Mouse (Mus musculus) midbrain, embryonic 11.5 days (tissue): ENCODE results near the gene Rundc3a. TPM values are rescaled to one million over a fixed set of nuclear protein-coding genes. Genes with fewer than 3 reads are reported as not detected.
A peak's percentile ranks its signal among the peaks of the same experiment; 100 is the strongest.

ENCODE experiments used
- ATAC-seq: fragments of 200-750 bp; cut with Nextera tagmentation; 2 replicates; pipeline ENCODE4 v1.8.0; 2017; ENCODE audit warnings: moderate TSS enrichment, moderate library complexity; ENCODE audit not compliant: low FRiP score
- DNase-seq: peaks from one replicate; pipeline ENCODE4 v3.0.0; 2015; ENCODE audit warnings: low spot score; ENCODE audit errors: missing footprints
- H3K27ac ChIP-seq: fragments of 300-500 bp; sonication (generic); 2 replicates; pipeline ENCODE4 v1.5.1; 2014; ENCODE audit warnings: low read depth, low read length
- H3K27me3 ChIP-seq: fragments of 300-500 bp; sonication (generic); 2 replicates; pipeline ENCODE4 v1.6.1; 2014; ENCODE audit warnings: mild to moderate bottlenecking, low read length, moderate library complexity, mixed read lengths; ENCODE audit not compliant: control insufficient read depth, insufficient read depth
- H3K36me3 ChIP-seq: fragments of 300-500 bp; sonication (generic); 2 replicates; pipeline ENCODE4 v1.6.1; 2014; ENCODE audit warnings: mild to moderate bottlenecking, low read length, moderate library complexity, mixed read lengths; ENCODE audit not compliant: control insufficient read depth, insufficient read depth
- H3K4me1 ChIP-seq: fragments of 300-500 bp; sonication (generic); 2 replicates; pipeline ENCODE4 v1.6.1; 2014; ENCODE audit warnings: low read length; ENCODE audit not compliant: control insufficient read depth, insufficient read depth
- H3K4me2 ChIP-seq: fragments of 300-500 bp; sonication (generic); 2 replicates; pipeline ENCODE4 v1.6.1; 2014; ENCODE audit warnings: mild to moderate bottlenecking, moderate library complexity
- H3K4me3 ChIP-seq: fragments of 300-500 bp; sonication (generic); 2 replicates; pipeline ENCODE4 v1.5.1; 2014; ENCODE audit warnings: low read depth, low read length
- H3K9ac ChIP-seq: fragments of 300-500 bp; sonication (generic); 2 replicates; pipeline ENCODE4 v1.6.1; 2014; ENCODE audit warnings: low read length
- H3K9me3 ChIP-seq: fragments of 300-500 bp; sonication (generic); 2 replicates; pipeline ENCODE4 v1.6.1; 2016; ENCODE audit warnings: low read length; ENCODE audit not compliant: control insufficient read depth
- WGBS: fragments of 180-500 bp; shearing (Covaris S2); extraction: QIAGEN DNeasy Blood & Tissue Kit; methylation state at CpG from one replicate; pipeline ENCODE4 v1.1.7; 2014; 5-methylcytosine and 5-hydroxymethylcytosine counted together
- polyA plus RNA-seq: library from polyadenylated mRNA; unstranded; fragments of >200 nt; fragmentation: Nextera tagmentation; extraction: Ambion mirVana; gene quantifications from 2 replicates; pipeline ENCODE4 v1.2.1, GENCODE M21; 2014

Gene Rundc3a
- polyA plus RNA-seq, 1 experiment from 2014 or later, result 43.0 TPM

DNA sequence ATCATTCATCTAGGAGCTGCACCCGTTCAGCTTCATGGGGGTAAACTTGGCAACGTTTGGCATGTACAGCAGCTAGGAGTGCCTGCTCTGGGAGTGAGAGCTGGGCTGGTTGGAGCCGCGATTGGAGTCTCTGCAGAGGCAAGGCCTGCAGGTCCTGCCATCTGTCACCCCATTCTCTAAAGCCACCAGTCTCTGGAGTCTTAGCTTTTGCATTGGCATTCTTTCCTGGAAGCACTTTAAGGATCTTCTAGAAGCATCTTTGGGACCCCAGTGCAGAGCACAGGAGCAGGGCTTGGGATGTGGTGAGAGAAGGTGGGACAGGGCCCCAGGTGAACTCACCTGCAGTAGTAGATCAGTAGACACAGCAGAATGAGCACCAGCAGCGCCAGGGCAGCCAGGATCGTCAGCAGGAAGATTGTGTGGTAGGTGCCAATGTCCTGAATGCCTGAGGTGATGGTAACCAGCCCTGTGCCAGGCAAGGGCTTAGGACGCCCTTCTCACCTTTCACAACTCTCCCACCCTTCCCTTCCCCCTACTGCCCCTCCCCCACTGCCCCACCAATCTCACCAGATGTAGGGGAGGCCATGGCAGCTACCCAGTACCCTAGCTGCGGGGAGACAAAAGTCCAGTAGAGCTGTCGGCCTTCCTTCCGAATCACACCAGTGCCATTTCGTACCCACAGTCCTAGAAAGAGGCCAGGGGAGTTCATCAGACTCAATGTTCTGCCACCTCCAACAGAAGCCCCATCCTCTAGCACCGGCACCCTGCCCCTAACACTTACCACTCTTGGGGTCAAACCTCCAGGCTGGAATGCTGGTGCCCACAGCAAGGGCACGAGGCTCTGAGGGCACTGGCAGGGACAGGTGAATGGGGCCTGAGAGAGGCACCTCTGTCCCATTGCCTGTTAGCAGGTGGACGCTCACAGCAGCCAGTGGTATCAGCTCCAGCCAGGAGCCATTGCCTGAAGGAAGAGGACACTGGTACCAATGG, 46.2 kb downstream of the Rundc3a start:
- Histone ChIP-seq H3K9ac (no peak overlapping the region), H3K27me3 (peaks cover 11% of the 10 kb centered on the region), H3K9me3 (no peaks in the 10 kb centered on the region), H3K27ac (no peak overlapping the region), H3K4me3 (no peak overlapping the region), H3K4me1 (peaks cover 24% of the 10 kb centered on the region), H3K36me3 (peaks cover 29% of the 10 kb centered on the region), H3K4me2 (no peak overlapping the region)
- peak; percentile 80 for DNase-seq
- 77% methylated on average over 14 of the region's 14 CpGs for WGBS
- ATAC-seq, result no peak

DNA sequence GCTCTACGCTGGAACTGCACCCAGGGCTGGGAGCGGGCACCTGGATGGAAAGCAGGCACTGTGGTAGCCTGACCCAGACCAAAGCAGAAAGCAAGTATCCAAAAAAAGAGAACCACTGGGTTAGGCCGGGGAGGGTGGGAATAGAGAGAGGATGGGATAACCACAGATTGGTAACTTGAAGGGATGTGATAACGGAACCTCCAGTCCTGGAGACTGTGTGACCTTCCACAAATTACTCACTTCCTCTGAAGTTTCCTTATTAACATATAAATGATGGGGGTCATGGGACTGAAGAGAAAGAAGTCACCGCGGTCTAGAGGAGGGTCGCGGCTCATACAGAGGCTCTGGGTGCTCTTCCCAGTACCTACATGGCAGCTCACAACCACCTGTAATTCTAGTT, 47.1 kb downstream of the Rundc3a start:
- peaks cover 32% of the 10 kb centered on the region for H3K4me1 ChIP-seq
- peaks cover 11% of the 10 kb centered on the region for H3K27me3 ChIP-seq
- H3K4me3 ChIP-seq, result no peak overlapping the region
- 92% methylated on average over 8 of the region's 8 CpGs for WGBS
- no peaks in the 10 kb centered on the region for H3K9me3 ChIP-seq
- H3K27ac ChIP-seq, result no peak overlapping the region
- no peak overlapping the region for H3K9ac ChIP-seq
- no peak for ATAC-seq
- no peak overlapping the region for H3K4me2 ChIP-seq
- DNase-seq, result peak; percentile 62
- H3K36me3 ChIP-seq, result peaks cover 29% of the 10 kb centered on the region

DNA sequence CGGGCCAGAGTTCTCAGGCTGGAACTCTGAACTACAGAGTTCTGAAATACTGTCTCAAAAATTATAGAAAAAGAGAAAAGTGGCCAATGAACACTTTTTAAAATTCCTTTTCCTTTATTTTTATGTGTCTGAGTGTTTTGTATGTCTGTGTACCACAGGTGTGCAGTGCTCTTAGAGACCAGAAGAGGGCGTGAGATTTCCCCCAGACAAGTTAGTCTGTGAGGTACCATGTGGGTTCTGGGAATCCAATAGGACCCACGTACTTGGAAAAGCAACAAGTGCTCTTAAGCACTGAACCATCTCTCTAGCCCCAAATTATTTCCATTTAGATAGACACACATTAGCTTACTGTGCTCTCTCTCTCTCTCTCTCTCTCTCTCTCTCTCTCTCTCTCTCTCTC, 48.2 kb downstream of the Rundc3a start:
- 93% methylated on average over 3 of the region's 3 CpGs for WGBS
- H3K9ac ChIP-seq, result no peak overlapping the region
- no peak overlapping the region for H3K4me3 ChIP-seq
- no peak overlapping the region for H3K27ac ChIP-seq
- peaks cover 24% of the 10 kb centered on the region for H3K36me3 ChIP-seq
- ATAC-seq, result no peak
- H3K4me1 ChIP-seq, result peaks cover 44% of the 10 kb centered on the region
- peak; percentile 62 for DNase-seq
- H3K27me3 ChIP-seq, result peaks cover 11% of the 10 kb centered on the region
- H3K4me2 ChIP-seq, result no peak overlapping the region
- H3K9me3 ChIP-seq, result no peaks in the 10 kb centered on the region

DNA sequence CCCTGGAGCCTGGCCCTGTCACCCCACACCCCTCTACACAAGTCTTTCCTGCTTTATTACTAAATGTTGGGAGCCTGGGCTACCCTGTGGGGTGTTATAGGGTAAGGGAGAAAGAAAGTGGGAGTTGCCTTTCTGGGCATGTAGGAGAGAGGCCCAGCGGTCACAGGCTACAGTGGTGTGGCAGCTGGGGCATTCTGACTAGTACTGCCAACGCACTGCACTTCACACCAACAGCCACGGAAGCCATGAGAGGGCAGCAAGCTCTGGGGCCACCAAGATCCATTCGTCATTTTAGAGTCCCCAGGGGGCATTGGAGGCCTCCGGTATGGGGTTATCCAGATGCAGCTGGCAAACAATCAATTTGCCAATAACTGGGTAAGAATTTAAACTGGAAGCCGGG, 48.9 kb downstream of the Rundc3a start:
- ATAC-seq (no peak), DNase-seq (peak; percentile 64)
- Histone ChIP-seq H3K4me2 (no peak overlapping the region), H3K36me3 (peaks cover 24% of the 10 kb centered on the region), H3K27me3 (peaks cover 11% of the 10 kb centered on the region), H3K4me3 (no peak overlapping the region), H3K9me3 (no peaks in the 10 kb centered on the region), H3K4me1 (peaks cover 42% of the 10 kb centered on the region), H3K27ac (no peak overlapping the region), H3K9ac (no peak overlapping the region)
- 92% methylated on average over 6 of the region's 6 CpGs for WGBS

DNA sequence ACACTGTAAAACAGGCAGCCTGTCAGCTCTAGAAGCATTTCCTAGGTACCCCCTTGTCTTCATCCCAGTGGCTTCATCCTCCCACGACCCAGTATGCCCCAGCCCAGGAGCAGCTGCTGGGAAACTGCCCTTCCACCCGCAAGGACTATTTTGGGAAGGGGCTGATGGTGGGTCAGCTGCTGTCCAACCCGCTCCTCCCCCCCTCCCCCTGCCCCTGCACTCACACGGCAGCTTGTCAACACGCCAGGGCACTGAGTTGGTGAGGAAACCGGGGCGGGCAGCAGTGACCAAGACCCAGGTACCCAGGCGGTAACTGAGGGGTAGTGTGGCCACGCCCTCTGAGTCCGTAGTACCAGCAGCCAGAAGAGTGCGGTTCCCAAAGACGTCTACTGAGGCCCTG, 50.5 kb downstream of the Rundc3a start:
- H3K9me3 ChIP-seq, result no peaks in the 10 kb centered on the region
- DNase-seq (peak; percentile 79), ATAC-seq (no peak)
- 68% methylated on average over 12 of the region's 12 CpGs for WGBS
- H3K4me3 ChIP-seq, result no peak overlapping the region
- no peak overlapping the region for H3K27ac ChIP-seq
- peaks cover 11% of the 10 kb centered on the region; the same call in 1 of the 2 replicates for H3K27me3 ChIP-seq
- peaks cover 30% of the 10 kb centered on the region for H3K4me1 ChIP-seq
- H3K9ac ChIP-seq, result no peak overlapping the region
- H3K4me2 ChIP-seq, result no peak overlapping the region
- peaks cover 20% of the 10 kb centered on the region for H3K36me3 ChIP-seq

DNA sequence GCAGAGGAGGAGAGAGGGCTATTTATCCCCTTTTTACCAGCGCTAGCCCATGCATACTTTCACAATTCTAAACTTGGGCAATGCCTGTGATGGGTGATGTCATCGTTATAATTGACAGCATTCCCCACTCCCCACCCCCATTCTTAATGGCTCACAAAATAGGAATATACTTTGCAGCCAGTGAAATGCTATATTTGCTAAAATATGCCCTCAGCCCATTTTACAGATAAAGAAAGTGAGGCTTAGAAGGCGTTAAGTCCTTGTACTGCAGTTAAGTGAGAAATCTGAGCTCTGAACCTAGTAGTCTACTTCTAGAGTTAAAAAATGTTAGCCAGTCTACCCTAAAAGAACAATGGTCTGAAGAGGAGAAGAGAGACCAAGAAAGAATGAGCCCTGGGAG, 51.1 kb downstream of the Rundc3a start:
- Histone ChIP-seq H3K4me2 (peak overlapping the region; percentile 86; the same call in 1 of the 2 replicates), H3K27ac (no peak overlapping the region), H3K36me3 (peaks cover 20% of the 10 kb centered on the region), H3K27me3 (peaks cover 10% of the 10 kb centered on the region), H3K4me1 (peaks cover 27% of the 10 kb centered on the region), H3K4me3 (no peak overlapping the region; the same call in 1 of the 2 replicates), H3K9ac (no peak overlapping the region), H3K9me3 (no peaks in the 10 kb centered on the region)
- peak; percentile 79 for DNase-seq
- ATAC-seq, result no peak
- WGBS, result 68% methylated on average over 3 of the region's 3 CpGs

- H3K27ac ChIP-seq, result no peak overlapping the region
- DNase-seq, result peak; percentile 85
- no peak overlapping the region for H3K9ac ChIP-seq
- ATAC-seq, result peak; percentile 26; the same call in 1 of the 2 replicates
- peaks cover 11% of the 10 kb centered on the region for H3K27me3 ChIP-seq
- peaks cover 18% of the 10 kb centered on the region for H3K36me3 ChIP-seq
- H3K9me3 ChIP-seq, result no peaks in the 10 kb centered on the region
- WGBS, result 4% methylated on average over 6 of the region's 6 CpGs
- H3K4me1 ChIP-seq, result peaks cover 27% of the 10 kb centered on the region
- peak overlapping the region; percentile 86 for H3K4me2 ChIP-seq
- H3K4me3 ChIP-seq, result no peak overlapping the region; the same call in 1 of the 2 replicates
These were observed 51.6 kb downstream of the Rundc3a start for GRCm38 (mm10) chr11:102444781-102445180.

- peaks cover 16% of the 10 kb centered on the region for H3K36me3 ChIP-seq
- no peak overlapping the region for H3K27ac ChIP-seq
- H3K27me3 ChIP-seq, result peaks cover 11% of the 10 kb centered on the region
- H3K4me3 ChIP-seq, result peak overlapping the region; percentile 93
- H3K4me2 ChIP-seq, result peak overlapping the region; percentile 86
- peak overlapping the region; percentile 99; the same call in 1 of the 2 replicates for H3K9ac ChIP-seq
- H3K9me3 ChIP-seq, result no peaks in the 10 kb centered on the region
- ATAC-seq (no peak), DNase-seq (peak; percentile 85)
- 12% methylated on average over 10 of the region's 10 CpGs for WGBS
- peaks cover 27% of the 10 kb centered on the region for H3K4me1 ChIP-seq
These were observed 52.2 kb downstream of the Rundc3a start for GRCm38 (mm10) chr11:102445264-102445890.

DNA sequence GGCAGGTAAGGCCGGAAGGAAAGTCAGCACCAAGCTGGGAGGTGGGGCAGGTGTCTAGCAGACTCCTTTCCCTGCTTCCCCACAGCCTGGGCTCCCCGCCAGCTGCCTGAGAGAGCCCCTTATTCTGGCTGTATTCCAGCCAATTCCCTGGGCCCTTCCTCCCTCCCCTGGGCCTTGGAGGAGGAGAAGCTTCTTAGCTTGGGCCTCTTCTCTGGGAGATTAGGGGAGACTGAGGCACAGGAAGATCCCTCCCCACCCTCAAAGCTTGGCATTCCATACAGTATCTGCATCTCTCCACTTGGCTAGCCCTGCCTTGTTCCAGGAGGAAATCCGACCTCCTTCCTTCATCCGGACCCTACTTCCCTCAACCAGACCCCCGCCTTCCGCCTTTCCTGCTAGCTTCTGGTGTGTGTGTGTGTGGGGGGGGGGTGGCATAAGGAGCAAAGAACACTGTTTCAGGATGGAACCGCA, 52.7 kb downstream of the Rundc3a start:
- Histone ChIP-seq H3K9me3 (no peaks in the 10 kb centered on the region), H3K4me2 (peak overlapping the region; percentile 86), H3K27me3 (peaks cover 11% of the 10 kb centered on the region), H3K27ac (no peak overlapping the region), H3K4me3 (peak overlapping the region; percentile 93), H3K4me1 (peaks cover 27% of the 10 kb centered on the region), H3K9ac (peak overlapping the region; percentile 99), H3K36me3 (peaks cover 15% of the 10 kb centered on the region)
- DNase-seq (peak; percentile 83), ATAC-seq (no peak)
- 22% methylated on average over 7 of the region's 7 CpGs for WGBS
